Mouse (Mus musculus) megakaryocyte, embryonic 14.5 days (primary cell): ENCODE data around the gene Gapdh. TPM values are rescaled to one million over a fixed set of nuclear protein-coding genes. Genes with fewer than 3 reads are reported as not detected.

ENCODE experiments used
- H3K27me3 ChIP-seq: replicated peaks from 2 replicates; pipeline ENCODE3; 2012; ENCODE audit warnings: inconsistent platforms
- H3K36me3 ChIP-seq: replicated peaks from 2 replicates; pipeline ENCODE3; 2012; ENCODE audit warnings: low read length, inconsistent platforms, mixed read lengths
- H3K4me1 ChIP-seq: 2 replicates; pipeline ENCODE4 v1.6.1; 2012; ENCODE audit warnings: inconsistent platforms
- H3K4me3 ChIP-seq: replicated peaks from 2 replicates; pipeline ENCODE3; 2012; ENCODE audit warnings: moderate library complexity, mild to moderate bottlenecking, inconsistent platforms
- H3K9me3 ChIP-seq: 2 replicates; pipeline ENCODE4 v1.6.1; 2012; ENCODE audit warnings: inconsistent platforms
- FLI1 ChIP-seq: IDR thresholded peaks from 2 replicates; pipeline ENCODE4 v1.6.1; 2012; ENCODE audit warnings: low read length, inconsistent platforms, mixed read lengths
- GATA1 ChIP-seq: IDR thresholded peaks from 3 replicates; pipeline ENCODE4 v1.6.1; 2012; ENCODE audit warnings: mixed read lengths, low read length, inconsistent platforms, borderline replicate concordance
- polyA plus RNA-seq: library from polyadenylated mRNA; stranded (reverse); fragments of >175 nt; gene quantifications from 2 replicates; pipeline ENCODE4 v1.2.3, GENCODE M21; 2012; ENCODE audit warnings: low replicate concordance; ENCODE audit not compliant: insufficient read depth

Gene Gapdh
- polyA plus RNA-seq, 1 experiment = 19,384 TPM

- Histone ChIP-seq H3K4me1 (peaks cover 60% of the 10 kb centered on the region), H3K27me3 (no peaks in the 10 kb centered on the region), H3K4me3 (peak overlapping the region; percentile 23), H3K9me3 (no peaks in the 10 kb centered on the region), H3K36me3 (peaks cover 71% of the 10 kb centered on the region)
- TF ChIP-seq GATA1 (no peak), FLI1 (no peak)
Observed at GRCm38 (mm10) chr6:125143904-125144303, 22.4 kb downstream of the Gapdh start.

DNA sequence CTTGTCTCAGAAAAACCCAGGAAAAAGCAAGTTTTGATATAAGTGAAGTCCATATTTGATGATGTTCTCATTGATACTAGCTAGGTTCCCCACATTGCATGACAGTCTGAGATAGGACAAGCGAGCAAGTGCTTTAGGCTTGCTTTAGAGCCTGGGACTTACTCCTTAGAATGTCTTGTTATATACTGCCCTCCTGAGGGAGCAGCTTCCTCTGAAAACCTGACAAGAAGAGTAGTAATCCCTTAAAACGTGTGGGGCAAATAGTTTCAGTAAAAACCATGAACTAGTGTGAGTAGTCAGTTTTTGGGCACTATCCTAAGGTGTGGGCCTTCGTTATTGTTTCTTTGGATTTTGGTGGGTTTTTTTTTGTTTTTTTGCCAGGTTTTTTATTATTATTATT is 23.1 kb downstream of the Gapdh start:
- no peak for TF ChIP-seq FLI1
- H3K9me3 ChIP-seq = no peaks in the 10 kb centered on the region
- no peaks in the 10 kb centered on the region for H3K27me3 ChIP-seq
- no peak overlapping the region for H3K4me3 ChIP-seq
- peaks cover 52% of the 10 kb centered on the region for H3K4me1 ChIP-seq
- peaks cover 71% of the 10 kb centered on the region for H3K36me3 ChIP-seq

- peaks cover 45% of the 10 kb centered on the region for H3K4me1 ChIP-seq
- TF ChIP-seq FLI1 = no peak
- TF ChIP-seq GATA1 = no peak
- no peak overlapping the region for H3K4me3 ChIP-seq
- H3K27me3 ChIP-seq = no peaks in the 10 kb centered on the region
- H3K9me3 ChIP-seq = no peaks in the 10 kb centered on the region
- peaks cover 74% of the 10 kb centered on the region for H3K36me3 ChIP-seq
Observed at GRCm38 (mm10) chr6:125142436-125142835, 23.8 kb downstream of the Gapdh start.

GRCm38 (mm10) chr6:125139747-125140146 is 26.5 kb downstream of the Gapdh start:
- no peaks in the 10 kb centered on the region for H3K9me3 ChIP-seq
- no peaks in the 10 kb centered on the region for H3K27me3 ChIP-seq
- H3K4me1 ChIP-seq = peaks cover 28% of the 10 kb centered on the region
- TF ChIP-seq FLI1 (no peak), GATA1 (no peak)
- H3K4me3 ChIP-seq = no peak overlapping the region
- peaks cover 91% of the 10 kb centered on the region for H3K36me3 ChIP-seq

- no peak for TF ChIP-seq FLI1
- no peaks in the 10 kb centered on the region for H3K9me3 ChIP-seq
- H3K36me3 ChIP-seq = peaks cover 89% of the 10 kb centered on the region
- no peak overlapping the region for H3K4me3 ChIP-seq
- H3K4me1 ChIP-seq = peaks cover 40% of the 10 kb centered on the region
- H3K27me3 ChIP-seq = no peaks in the 10 kb centered on the region
Observed at GRCm38 (mm10) chr6:125137002-125137671, 29.1 kb downstream of the Gapdh start.

DNA sequence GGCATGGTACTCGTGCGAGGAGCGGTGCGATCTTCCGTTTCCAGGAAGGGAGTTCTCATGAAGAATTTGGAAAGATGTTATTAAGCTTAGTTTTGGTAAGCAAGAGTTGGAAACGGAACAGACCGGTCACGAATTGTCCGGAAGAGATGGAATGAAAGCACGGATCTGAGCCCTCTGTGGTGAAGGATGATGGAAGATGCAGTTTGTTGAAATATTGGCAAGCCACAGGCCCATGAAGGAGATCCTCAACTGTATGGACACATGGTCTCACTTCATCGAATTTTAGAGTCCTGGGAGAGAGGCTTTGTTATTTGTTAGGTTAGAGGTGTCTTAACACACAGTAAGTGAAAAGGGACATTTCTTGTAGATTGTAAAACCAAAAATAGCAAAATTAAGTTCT is 33.8 kb downstream of the Gapdh start:
- TF ChIP-seq FLI1 (no peak), GATA1 (no peak)
- Histone ChIP-seq H3K36me3 (peaks cover 72% of the 10 kb centered on the region), H3K4me1 (peaks cover 43% of the 10 kb centered on the region)

DNA sequence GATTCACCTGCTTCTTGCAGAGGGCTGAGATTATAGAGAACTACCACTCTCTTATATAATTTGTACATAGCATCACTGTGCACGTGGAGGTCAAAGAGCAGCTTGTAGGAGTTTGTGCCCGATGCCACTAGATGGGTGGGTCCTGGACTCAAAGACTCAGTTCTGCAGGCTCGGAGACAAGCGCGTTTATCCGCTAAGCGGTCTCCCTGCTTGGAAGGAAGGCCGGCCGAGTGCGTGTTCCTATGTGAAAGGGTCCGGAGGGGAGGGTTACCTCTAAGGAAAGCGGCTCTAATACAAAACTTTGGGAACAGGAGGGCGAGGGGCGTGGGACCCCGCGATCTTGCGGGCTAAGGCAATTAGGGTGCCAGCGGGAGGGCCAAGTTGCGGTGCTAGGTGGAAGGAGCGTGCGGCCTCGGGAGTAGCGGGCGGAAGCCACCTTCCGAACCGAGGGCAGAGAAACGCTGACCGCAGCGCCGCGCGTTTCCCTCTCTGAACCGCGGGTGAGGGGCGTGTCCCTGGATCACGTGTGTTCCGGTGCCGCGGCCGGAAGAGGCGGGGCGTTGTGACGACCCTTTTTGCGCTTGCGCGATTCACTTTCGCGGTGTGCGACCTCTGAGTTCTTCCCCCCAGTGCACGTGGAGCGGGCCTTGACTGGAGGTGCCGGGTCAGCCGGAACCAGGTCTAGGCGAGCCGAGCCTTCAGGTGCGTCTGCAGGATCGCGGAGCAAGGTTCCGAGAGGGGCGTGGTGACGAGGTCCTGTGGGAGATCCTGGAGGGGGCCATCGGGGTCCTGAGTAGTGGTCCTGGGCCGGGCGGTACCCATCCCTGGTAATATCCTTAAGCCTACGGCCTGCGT is 34.7 kb downstream of the Gapdh start, which contains the start of gene Nop2:
TSS of gene Nop2 (plus strand) at position 608 of the 855 bp plus-strand sequence.
- Histone ChIP-seq H3K27me3 (no peaks in the 10 kb centered on the region), H3K4me3 (peak within 1 kb of the TSS; percentile 96), H3K9me3 (no peaks in the 10 kb centered on the region), H3K4me1 (peaks cover 43% of the 10 kb centered on the region), H3K36me3 (peaks cover 72% of the 10 kb centered on the region)
- TF ChIP-seq FLI1 = peak; percentile 53; the same call in 1 of the 2 replicates
- TF ChIP-seq GATA1 = no peak

More for the DNA sequence above, 33.8 kb downstream of the Gapdh start:
- no peaks in the 10 kb centered on the region for H3K9me3 ChIP-seq
- H3K27me3 ChIP-seq = no peaks in the 10 kb centered on the region
- H3K4me3 ChIP-seq = peak overlapping the region; percentile 96

DNA sequence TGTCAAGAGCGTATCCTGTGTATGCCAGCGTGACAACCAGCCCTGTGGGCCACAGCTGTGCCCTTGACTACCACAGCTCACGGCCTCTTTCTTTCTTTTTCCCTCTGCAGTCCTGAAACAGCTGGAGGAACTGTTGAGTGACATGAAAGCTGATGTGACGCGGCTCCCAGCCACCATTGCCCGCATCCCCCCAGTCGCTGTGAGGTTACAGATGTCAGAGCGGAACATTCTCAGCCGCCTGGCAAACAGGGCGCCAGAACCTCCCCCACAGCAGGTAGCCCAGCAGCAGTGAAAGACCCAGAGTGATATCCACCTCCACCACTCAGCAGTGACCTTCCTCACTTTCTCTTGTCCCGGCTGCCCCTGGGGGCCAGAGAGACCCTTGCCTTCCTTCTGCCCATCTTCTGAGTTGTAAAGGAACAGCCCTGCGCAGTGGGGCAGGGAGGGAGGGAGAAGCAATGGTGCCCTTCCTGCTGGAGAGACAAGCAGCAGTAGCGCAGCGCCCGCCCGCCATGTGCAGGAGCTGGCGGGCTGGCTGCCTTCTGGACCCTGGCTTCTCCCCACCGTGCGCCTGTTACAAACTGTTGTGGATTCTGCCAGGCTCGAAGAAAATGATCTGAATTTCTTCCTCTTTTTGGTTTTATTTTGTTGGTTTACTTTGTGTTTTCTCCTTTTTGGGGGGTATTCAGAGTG is 36.4 kb downstream of the Gapdh start:
- peak overlapping the region; percentile 46 for H3K4me3 ChIP-seq
- H3K36me3 ChIP-seq = peaks cover 74% of the 10 kb centered on the region
- H3K4me1 ChIP-seq = peaks cover 38% of the 10 kb centered on the region
- TF ChIP-seq FLI1 = no peak
- no peaks in the 10 kb centered on the region for H3K27me3 ChIP-seq
- H3K9me3 ChIP-seq = no peaks in the 10 kb centered on the region

- no peaks in the 10 kb centered on the region for H3K9me3 ChIP-seq
- peaks cover 74% of the 10 kb centered on the region for H3K36me3 ChIP-seq
- no peaks in the 10 kb centered on the region for H3K27me3 ChIP-seq
- H3K4me1 ChIP-seq = peaks cover 27% of the 10 kb centered on the region
- no peak overlapping the region for H3K4me3 ChIP-seq
- no peak for TF ChIP-seq GATA1
- TF ChIP-seq FLI1 = no peak
Observed at GRCm38 (mm10) chr6:125128724-125129123, 37.5 kb downstream of the Gapdh start.

GRCm38 (mm10) chr6:125119387-125119786 is 46.9 kb downstream of the Gapdh start:
- Histone ChIP-seq H3K4me3 (no peak overlapping the region), H3K4me1 (no peaks in the 10 kb centered on the region), H3K27me3 (no peaks in the 10 kb centered on the region), H3K9me3 (no peaks in the 10 kb centered on the region), H3K36me3 (peaks cover 97% of the 10 kb centered on the region)
- TF ChIP-seq FLI1 (no peak), GATA1 (no peak)
